Mouse (Mus musculus) forelimb bud, embryonic 11.5 days (tissue): Measurements from ENCODE around the gene Art3.
"Not testable (repeated sequence)": the region's sequence is repeated elsewhere in the genome, so short reads cannot be mapped to it uniquely, and the experiment has no call there.

Experiments
- DNase-seq: peaks from one replicate; pipeline ENCODE4 v3.0.0-alpha.2; 2012; ENCODE audit warnings: low read depth, low spot score

Art3 gene

GRCm38 (mm10) chr5:92336743-92337142, 5.1 kb downstream of the Art3 start:
- DNase-seq = no peak

GRCm38 (mm10) chr5:92340606-92341005, 9.0 kb downstream of the Art3 start:
- DNase-seq = no peak

GRCm38 (mm10) chr5:92345006-92345405, 13.4 kb downstream of the Art3 start:
- DNase-seq = no peak

GRCm38 (mm10) chr5:92348794-92349413, 17.3 kb downstream of the Art3 start, which contains the start of gene Cxcl10:
Gene Cxcl10 (minus strand): TSS chr5:92348889.
- peak; percentile 41 for DNase-seq

- no peak for DNase-seq
Observed at GRCm38 (mm10) chr5:92349731-92350130, 18.1 kb downstream of the Art3 start.

GRCm38 (mm10) chr5:92352716-92353115, 21.1 kb downstream of the Art3 start:
- not testable (repeated sequence) for DNase-seq

- DNase-seq = no peak
Observed at GRCm38 (mm10) chr5:92353517-92353916, 21.9 kb downstream of the Art3 start.

- peak; percentile 26 for DNase-seq
Observed at GRCm38 (mm10) chr5:92358033-92358432, 26.4 kb downstream of the Art3 start.

- DNase-seq = no peak
Observed at GRCm38 (mm10) chr5:92358767-92359455, 27.3 kb downstream of the Art3 start.

GRCm38 (mm10) chr5:92363179-92363578, 31.6 kb downstream of the Art3 start:
- no peak for DNase-seq

- no peak for DNase-seq
Observed at GRCm38 (mm10) chr5:92364011-92364410, 32.4 kb downstream of the Art3 start.

- no peak for DNase-seq
Observed at GRCm38 (mm10) chr5:92365146-92365705, 33.6 kb downstream of the Art3 start.

GRCm38 (mm10) chr5:92366565-92366964, 34.9 kb downstream of the Art3 start:
- no peak for DNase-seq

- DNase-seq = no peak
Observed at GRCm38 (mm10) chr5:92368392-92368791, 36.8 kb downstream of the Art3 start.

GRCm38 (mm10) chr5:92369151-92369994, 37.7 kb downstream of the Art3 start:
- DNase-seq = no peak

- DNase-seq = no peak
Observed at GRCm38 (mm10) chr5:92370392-92370791, 38.8 kb downstream of the Art3 start.

GRCm38 (mm10) chr5:92370891-92371290, 39.3 kb downstream of the Art3 start:
- no peak for DNase-seq

- DNase-seq = no peak
Observed at GRCm38 (mm10) chr5:92371361-92371976, 39.8 kb downstream of the Art3 start.

- DNase-seq = no peak
Observed at GRCm38 (mm10) chr5:92372605-92373004, 41.0 kb downstream of the Art3 start.

GRCm38 (mm10) chr5:92374721-92375142, 43.1 kb downstream of the Art3 start:
- DNase-seq = no peak

- DNase-seq = no peak
Observed at GRCm38 (mm10) chr5:92375368-92375767, 43.7 kb downstream of the Art3 start.
